Mouse (Mus musculus) heart, adult 8-10 months (tissue): ENCODE measurements around the gene Grk6. TPM values are rescaled to one million over a fixed set of nuclear protein-coding genes. Genes with fewer than 3 reads are reported as not detected.

Experiments
- DNase-seq: peaks from one replicate; pipeline ENCODE4 v3.0.0; 2022; ENCODE audit warnings: low spot score
- total RNA-seq, 4 experiments: library from RNA; stranded (reverse); gene quantifications; 2 replicates each; pipeline ENCODE4 v1.2.4; 2022

Gene Grk6
- total RNA-seq = 10 to 100 TPM; 14.9 to 19.0 (median 16.6) TPM

DNA sequence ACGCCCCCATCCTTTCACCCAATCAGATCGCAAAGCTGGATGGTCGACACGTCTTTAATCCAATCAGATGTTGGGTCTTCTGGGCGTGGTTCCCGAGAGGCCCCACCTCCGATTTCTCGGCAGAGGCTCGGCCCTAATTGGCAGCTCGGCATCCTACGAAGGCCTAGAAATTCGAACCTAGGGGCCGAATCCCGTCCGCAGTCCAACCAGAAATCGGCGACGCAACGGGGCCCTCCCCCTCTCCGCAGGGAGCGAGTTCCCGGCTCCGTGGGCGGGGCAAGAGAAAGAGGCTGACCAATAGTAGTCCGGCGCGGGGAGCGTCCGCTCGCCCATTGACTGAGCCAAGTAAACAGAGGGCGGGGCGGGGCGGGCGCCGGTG lies at the start of gene Grk6:
TSS of gene Grk6 (plus strand) at position 136 of the 379 bp plus-strand sequence.
- DNase-seq = peak; percentile 100

DNA sequence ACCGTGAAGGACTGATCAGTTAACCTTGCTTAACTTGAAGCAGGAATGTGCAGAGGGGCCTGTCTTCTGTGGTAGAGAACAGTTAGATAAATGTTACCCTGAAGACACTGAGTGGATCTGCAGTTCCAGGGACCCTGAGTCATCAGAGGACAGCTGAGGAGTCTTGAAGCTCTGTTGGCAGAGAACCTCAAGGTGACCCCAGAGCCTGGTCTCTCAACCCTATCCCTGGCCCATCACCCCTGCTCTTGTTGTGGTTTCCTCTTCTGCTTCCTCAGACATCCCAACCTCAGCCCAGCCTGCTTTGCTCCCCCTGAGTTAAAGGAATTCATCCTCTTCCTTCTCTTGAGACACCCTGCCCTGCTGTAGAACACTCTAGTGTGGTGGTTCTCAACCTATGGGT lies 46.8 kb upstream of the Grk6 start, which contains the start of gene Slc34a1:
TSS of gene Slc34a1 (plus strand) at position 100 of the 400 bp plus-strand sequence.
- no peak for DNase-seq

DNA sequence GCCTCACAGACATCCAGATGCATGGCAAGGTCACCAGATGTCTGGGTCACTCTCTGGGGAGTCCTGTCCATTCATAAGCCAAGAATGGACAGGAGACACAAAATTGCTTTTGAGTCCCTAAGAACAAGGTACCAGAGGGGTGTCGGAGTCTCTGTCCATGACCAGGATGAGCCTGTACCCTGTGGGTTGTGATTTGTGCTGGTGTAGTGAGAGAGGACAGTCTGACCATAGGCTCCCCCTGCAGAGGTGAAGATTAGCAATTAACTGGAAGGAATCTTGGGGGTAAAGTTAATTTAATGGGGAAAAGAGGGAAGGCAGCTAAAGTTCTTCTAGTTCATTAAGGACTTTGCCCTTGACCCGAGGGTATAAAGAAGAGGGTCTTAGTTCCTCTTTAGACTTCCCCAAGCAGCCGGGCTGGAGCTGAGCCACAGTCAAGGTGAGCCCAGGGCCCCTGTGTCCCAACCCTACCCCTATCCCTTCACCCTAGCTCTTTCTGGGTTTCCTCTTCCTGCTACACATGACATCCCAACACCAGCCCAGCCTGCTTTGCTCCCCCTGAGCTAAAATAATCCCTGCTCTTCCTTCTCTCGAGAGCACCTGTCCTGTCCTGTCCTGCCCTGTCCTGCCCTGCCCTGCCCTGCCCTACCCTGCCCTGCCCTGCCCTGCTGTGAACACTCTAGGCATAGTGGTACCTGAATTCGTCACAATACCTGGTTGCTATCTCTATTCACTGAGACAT lies 45.4 kb upstream of the Grk6 start:
- DNase-seq = no peak

DNA sequence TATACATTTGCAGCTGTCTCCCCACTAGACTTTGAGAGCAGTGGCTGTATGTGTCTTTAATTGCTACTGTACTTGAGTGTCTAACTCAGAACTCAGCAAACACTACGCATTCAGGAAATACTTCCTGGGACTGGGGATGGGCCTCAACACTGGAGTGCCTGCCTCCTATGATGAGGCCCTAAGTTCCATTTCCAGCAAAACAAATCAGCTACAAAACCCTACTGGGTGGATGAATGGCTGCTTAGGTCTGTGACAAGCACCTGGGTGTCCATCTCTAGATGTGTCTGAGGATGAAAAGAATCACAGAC lies 44.9 kb upstream of the Grk6 start:
- DNase-seq = no peak

DNA sequence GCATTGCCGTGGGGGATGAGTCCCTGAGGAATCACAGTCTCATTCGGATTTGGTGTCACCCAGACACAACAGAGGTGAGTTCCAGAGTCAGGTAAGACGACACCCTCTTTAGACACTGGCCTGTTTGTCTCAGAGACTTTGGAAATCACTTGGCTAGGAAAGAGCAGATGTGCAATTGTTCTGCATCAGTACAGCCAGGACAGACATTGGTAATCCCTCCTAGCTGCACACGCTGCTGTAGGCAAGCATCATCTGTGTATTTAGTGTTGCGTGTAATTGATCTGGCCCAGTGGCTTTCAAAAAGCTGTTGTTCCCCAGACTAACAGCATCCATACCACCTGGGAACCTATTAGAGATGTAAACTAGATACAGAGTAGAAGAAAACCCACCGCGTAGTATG lies 41.6 kb upstream of the Grk6 start:
- DNase-seq = no peak

DNA sequence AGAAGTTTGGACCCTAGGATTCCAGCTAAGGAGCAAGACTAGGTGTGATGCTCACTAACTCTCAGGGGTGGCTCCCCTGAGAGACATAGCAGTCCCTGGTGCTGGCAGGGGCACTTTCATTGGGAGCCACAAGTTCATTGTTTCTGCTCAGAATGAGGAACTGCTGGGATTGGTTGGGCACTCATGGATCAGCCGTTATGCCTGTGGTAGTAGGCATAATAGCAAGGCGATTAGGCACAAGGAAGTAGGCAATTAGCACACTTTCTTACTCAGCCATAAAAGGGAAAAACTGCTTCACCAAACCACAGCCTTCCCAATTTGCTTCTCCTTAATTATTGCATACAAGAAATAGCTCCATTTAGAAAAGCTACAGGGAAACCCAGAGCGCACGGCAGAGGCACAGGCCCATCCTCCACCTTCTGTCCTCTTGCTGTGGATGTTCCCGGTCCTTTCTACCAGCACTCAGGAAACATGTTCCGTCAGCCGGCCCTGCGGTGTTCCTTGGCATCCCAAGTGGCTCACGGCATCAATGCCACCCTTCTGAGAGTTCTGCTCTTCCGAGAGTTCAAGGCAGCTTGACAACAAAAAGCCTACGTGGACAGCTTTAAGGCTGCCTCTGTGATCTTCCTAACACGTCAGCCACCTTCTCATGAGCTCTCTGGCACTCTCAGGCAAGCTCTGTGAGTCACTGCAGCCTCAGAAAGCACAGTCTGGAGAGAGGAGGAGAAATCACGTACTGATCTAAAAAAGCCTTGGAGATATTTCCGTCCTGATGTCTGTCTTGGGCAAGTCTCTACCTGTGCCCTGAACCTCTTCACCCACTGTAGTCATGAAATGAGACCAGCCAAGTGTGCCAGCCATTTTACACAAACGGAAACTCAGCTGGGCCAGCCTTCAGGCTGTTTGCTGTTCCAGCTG lies 40.7 kb upstream of the Grk6 start:
- no peak for DNase-seq

DNA sequence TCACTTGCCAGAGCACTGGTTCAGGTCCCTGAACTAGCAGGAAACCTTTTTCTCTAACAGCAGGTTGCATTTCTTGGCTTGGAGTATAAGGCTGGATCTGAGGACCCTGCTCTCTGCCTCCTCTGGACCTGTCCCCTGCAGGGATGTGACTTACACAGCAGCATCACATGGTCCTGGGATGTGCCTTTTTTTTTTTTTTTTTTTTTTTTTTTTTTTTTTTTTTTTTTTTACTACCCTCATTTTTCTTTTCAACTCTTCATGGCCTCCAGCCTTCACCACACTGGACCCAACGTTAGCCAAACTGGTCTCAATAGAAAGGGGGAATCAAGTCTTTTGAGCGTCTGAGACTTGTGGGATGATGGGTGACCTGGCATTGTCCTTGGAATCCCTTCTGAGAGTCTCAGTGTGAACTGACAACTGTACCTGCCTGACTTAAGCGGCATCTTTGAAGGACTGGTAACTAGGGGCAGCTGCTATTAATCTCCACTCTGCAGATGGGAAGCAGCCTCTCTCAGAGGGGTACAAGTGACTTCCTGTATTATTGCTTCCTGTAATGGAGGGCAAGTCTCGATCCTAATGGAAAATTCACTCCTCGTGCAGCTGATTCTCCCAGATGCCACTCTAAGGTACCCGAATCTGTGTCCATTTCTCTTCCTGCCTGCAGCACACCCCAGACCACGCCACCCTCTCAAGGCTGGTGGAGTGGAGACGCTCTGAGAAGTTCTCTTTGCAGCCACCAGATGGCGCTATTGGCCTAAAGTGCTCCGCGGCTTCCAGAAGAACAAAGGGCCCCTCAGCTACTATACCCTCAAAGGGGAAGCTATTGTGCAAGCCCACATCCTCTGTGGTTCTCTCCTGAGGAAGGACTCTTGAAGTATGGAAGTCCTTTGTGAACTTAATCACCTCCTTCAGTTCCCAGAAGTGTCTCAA lies 39.8 kb upstream of the Grk6 start:
- peak; percentile 68 for DNase-seq

DNA sequence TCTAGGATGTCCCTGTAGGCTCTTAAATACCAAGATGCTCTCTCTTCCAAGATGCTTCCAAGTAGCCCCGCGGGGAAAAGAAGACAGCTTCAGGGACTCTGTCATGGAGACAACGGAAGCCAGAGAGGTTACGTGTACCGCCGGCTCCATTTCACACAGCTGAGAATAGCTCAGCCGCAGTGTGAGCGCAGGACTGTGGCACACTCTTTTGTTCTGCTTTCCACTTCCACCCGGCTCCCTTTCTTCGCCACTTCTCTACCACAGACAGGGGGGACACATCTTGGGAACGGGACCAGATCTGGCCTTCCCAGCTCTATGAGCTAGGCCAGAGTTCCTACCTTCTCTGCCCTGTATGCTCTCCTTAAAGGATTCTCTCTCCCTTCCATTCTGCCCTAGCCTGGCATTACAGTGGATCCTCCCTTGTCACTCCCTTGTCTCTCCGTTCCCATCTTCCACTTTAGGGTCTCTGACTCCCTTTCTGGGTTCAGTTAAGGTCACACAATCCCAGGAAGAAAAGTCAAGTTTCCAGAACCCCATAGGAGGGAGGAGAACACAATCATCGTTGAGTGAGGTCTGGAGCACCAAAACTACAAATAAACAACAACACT lies 39.0 kb upstream of the Grk6 start:
- DNase-seq = no peak

DNA sequence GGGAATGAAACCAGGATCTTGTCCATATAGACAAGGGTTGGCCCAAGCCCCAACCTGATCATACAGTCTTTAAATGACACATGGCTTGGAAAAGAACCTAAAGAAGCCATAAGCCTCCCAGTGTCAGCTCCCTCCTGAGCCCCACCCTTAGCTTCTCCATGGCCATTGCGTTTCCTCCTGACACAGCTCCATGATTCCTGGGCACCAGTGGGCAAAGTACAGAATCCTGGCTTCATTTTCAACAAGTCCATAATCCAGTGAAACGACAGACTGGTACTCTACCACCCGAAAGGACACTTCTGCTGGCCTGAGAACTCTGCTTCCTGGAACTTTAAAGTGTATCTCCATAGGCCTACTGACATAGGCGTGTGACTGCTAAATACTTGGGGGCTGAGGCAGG lies 37.5 kb upstream of the Grk6 start:
- DNase-seq = no peak

DNA sequence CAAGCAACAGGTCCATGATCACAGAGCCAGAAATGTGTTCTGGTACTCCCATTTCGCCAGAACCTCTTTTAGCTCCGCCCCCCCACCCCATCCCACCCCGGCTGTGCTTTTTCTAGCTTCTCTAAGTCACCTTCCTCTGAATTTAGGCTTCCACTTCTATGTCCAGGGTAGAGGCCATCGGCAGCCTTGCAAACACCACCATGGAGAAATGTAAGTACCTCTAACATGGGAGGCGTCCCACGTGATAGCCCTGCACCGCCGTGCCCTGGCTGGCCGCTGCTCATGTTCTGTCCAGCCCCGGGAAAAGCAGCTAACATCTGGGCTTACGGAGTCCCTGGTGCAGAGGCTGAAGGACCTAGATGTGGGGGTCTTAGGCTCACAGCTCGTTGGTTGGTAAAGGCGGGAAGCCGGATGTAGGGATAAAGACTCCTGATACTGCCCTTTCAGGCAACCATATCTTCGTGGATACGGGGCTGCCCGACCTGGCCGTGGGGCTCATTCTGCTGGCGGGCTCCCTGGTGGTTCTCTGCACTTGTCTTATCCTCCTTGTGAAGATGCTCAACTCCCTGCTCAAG lies 36.2 kb upstream of the Grk6 start:
- no peak for DNase-seq

DNA sequence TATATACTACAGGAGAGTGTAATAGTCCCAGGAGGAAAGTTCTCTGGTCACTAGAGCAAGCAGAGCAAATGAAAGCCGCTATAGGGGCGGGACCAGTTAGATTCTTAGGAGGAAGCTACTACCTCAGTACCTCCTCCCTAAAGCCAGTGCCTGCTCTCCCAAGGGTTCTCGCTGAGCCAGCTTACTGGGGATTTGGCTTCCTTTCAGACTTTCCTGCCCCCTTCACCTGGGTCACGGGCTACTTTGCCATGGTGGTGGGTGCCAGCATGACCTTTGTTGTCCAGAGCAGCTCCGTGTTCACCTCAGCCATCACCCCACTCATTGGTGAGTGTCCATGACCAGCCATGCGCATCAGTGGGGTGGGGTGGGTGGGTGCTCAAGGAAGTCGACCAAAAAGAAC lies 33.0 kb upstream of the Grk6 start:
- DNase-seq = no peak

DNA sequence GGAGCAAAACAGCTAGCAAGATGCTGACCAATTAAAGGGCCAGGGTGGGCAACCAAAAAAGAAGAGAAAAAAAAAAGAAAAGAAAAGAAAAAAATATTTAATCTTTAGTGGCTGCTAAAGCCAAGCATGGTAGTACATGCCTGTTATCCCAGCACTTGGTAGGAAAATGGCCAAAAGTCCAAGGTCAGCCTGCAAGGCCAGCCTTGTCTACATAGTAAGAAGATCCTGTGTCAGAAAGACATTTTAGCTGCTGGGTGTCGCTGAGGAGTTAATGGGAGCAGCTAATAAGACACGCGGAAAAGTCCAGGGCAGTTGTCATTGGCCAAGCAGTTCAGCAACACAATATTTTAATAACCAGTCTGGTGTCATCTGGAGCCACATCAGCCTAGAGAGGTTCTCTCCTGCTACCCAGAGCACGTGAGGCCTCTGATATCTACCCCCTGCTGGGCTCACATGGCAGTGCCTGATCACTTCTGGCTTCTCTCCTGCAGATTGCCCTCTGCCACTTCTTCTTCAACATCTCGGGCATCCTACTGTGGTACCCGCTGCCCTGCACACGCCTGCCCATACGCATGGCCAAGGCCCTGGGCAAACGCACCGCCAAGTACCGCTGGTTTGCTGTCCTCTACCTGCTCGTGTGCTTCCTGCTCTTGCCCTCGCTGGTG lies 32.1 kb upstream of the Grk6 start:
- DNase-seq = no peak

DNA sequence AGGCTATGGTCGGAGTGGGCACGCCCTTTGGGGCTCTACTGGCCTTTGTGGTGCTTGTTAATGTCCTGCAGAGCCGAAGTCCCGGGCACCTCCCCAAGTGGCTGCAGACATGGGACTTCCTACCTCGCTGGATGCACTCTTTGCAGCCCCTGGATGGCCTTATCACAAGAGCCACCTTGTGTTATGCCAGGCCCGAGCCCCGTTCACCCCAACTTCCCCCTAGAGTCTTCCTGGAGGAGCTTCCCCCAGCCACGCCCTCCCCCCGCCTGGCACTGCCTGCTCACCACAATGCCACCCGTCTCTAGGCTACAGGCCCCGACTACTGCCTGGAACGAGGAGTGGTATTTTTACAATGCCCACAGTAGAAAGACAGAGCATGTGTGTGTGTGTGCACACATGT lies 31.5 kb upstream of the Grk6 start:
- DNase-seq = no peak

DNA sequence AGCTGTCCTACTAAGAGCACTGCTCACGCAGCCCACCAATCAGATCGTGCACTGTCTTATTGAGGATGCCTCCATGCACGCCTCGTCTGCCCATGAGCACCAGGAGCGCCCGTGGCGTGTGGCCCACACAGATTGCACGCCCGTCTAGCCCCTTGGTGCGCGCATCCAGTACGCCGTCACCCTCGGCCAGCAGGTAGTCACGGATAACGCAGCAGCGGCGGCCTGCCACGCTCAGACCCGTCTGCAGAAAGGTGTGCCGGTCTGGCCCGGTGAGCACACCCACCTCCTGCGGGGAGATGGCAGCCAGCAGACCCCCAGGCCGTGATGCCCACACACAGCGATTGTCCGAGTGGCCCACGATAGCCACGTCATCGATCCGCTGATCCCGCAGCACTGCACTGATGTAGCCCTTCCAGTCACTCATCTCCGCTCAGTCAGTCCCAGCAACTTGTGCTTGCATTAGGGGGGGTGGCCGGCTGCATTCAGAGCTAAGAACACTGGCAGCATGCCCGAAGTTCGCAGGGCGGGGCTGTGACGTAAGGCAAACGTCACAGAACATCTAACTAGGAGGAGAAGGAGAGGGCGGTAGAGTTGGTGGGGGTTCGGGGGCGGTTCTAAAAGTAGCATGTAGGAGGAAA lies 30.0 kb upstream of the Grk6 start, which contains the start of gene Pfn3:
TSS of gene Pfn3 (minus strand) at position 490 of the 638 bp plus-strand sequence.
- no peak for DNase-seq

DNA sequence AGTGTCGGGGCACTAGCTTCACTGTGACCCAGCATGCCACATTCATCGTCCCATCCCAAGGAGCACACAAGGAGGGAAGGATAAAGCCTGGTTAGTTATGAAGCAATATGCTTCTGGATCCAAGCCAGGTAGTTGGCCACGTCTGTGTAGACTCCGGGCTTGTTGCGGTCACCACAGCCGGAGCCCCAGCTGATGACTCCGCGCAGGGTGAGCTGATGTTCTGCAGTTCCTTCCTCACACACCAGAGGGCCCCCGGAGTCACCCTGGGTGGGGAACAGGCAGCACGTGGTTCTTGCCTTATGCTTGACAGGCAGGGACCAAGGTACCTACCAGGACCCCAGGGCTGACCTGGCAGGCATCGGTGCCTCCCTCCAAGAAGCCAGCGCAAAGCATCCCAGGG lies 26.9 kb upstream of the Grk6 start:
- DNase-seq = peak; percentile 88

DNA sequence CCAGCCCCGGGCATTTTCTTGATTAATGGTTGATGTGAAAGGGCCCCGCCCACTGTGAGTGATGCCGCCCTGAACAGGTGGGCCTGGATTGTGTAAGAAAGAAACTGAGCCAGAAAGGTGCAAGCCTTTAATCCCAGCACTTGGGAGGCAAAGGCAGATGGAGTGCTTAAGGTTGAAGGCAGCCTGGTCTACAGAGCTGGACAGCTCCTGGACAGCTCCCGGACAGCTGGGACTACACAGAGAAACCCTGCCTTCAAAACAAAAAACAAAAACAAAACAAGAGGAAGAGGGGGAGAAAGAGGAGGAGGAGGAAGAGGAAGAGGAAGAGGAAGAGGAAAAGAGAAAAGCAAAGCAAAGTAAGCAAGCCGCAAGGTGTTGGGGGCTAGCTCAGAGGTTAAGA lies 25.7 kb upstream of the Grk6 start:
- DNase-seq = no peak

DNA sequence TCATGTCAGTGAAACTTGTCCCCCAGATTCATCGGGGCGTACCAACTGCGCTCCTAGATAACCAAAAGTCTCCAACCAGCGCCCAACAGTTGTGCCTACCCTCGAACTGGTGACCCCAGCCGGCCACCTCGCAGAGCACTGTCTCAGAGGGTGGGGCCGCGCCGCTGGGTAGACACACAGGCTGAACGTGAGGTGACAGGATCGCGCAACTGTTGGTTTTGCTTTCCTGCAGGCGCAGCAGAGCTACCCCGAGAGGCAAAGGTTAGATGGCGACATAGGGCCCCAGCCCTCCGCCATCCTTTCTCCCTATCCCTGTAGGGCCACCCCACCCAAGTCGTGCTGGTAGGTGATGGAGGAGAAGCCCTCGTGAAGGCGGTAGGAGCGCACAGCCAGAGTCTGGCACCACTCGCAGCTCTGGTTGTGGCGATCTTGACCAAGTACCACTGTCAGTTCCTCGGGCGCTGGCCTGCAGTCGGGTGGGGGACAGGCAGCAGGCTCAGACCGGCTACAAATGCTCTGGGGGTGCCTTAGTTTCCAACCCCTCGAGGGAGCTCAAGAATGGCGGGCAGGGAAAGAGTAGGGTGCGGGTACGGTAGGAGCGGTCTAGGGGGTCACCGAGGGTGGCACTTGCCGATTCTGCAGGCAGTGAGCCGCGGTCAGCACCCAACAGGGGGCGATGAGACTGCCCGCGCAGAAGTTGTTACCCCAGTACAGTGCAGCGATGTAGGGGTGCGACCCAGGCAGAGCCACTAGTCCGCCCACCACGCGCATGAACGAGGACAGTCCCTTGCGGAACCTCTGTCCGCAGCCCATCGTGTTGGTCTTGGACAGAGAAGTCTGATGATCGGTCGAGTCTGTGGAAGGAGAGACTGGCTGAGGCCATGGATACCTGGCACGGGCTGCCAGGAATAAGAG lies 24.6 kb upstream of the Grk6 start:
- DNase-seq = no peak

DNA sequence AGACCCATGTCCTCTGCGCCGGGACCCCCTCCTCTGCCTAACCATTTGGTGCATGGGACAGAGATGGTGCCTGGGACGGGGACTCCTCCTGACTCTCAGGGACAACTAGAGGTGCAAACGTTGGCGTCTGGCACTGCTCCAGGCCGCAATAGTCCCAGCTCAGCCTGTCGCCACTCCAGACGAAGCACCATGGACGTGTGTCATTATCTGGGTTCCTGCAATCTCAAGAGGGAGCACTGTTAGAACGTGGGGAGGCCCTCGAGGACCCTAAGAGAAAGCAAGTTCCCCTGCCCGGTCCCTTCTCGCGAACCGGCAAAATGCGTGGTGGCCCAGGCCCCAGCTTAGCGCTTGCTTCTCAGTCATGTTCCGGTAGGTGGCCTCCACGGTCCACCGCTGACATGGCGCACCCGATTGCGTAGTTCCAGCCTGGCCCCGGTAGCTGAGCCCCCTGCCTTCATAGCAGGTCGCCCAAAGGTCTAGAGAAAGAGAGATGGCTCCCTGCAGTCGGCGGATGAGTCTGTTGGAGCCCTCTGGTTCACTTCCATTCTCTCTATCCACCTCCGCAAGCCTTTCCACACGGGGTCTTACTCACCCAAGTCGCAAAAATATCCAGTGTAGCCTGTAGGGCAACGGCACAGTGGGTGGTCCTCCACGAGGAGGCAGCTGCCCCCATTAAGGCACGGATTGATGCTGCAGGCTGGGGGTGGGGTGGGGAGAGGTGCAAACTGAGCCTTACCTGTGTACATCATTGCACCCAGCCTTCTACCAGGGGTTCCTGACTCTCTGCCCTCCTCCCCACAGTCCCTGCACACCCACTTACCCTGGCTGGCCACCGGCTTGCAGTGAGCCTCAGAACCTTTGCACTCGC lies 23.7 kb upstream of the Grk6 start:
- peak; percentile 71 for DNase-seq
